Mouse (Mus musculus): ENCODE results near the gene Adgre5. TPM values are rescaled to one million over a fixed set of nuclear protein-coding genes. Genes with fewer than 3 reads are reported as not detected.

Gene Adgre5
- polyA plus RNA-seq, 1 experiment from 2014 or later, result 18.3 TPM

- no peak for ATAC-seq (ENCODE audit: low read depth)
- Histone ChIP-seq H3K27me3 (ENCODE audit: control insufficient read depth, insufficient read depth, low read depth, low read length) (peaks cover 8% of the 10 kb centered on the region), H3K9me3 (replicated peaks; ENCODE audit: control insufficient read depth, low read length) (no peaks in the 10 kb centered on the region), H3K9ac (ENCODE audit: low read depth, low read length) (no peak overlapping the region), H3K27ac (ENCODE audit: low read length) (no peak overlapping the region), H3K36me3 (ENCODE audit: control insufficient read depth, insufficient read depth) (no peaks in the 10 kb centered on the region), H3K4me1 (ENCODE audit: control insufficient read depth, low read depth, low read length) (peaks cover 33% of the 10 kb centered on the region), H3K4me3 (ENCODE audit: low read depth, low read length) (no peak overlapping the region), H3K4me2 (ENCODE audit: low read depth, low read length) (no peak overlapping the region)
- 47% methylated on average over 6 of the region's 6 CpGs for WGBS (ENCODE audit: insufficient replicate concordance)
Measured at GRCm38 (mm10) chr8:83742968-83743367, 1.8 kb upstream of the Adgre5 start.

GRCm38 (mm10) chr8:83741849-83742655, 926 bp upstream of the Adgre5 start:
- peak overlapping the region; percentile 71 for H3K4me2 ChIP-seq (ENCODE audit: low read depth, low read length)
- peak overlapping the region; percentile 72 for H3K27ac ChIP-seq (ENCODE audit: low read length)
- no peaks in the 10 kb centered on the region for H3K27me3 ChIP-seq (ENCODE audit: control insufficient read depth, insufficient read depth, low read depth, low read length)
- WGBS (ENCODE audit: insufficient replicate concordance), result 55% methylated on average over 19 of the region's 19 CpGs
- H3K4me3 ChIP-seq (ENCODE audit: low read depth, low read length), result peak overlapping the region; percentile 65; the same call in 1 of the 2 replicates
- peaks cover 29% of the 10 kb centered on the region for H3K4me1 ChIP-seq (ENCODE audit: control insufficient read depth, low read depth, low read length)
- no peaks in the 10 kb centered on the region for H3K9me3 ChIP-seq (replicated peaks; ENCODE audit: control insufficient read depth, low read length)
- 0 out of 2 replicates have a peak, but pooled peaks have one; percentile 14 for ATAC-seq (ENCODE audit: low read depth)
- H3K36me3 ChIP-seq (ENCODE audit: control insufficient read depth, insufficient read depth), result no peaks in the 10 kb centered on the region
- H3K9ac ChIP-seq (ENCODE audit: low read depth, low read length), result no peak overlapping the region

DNA sequence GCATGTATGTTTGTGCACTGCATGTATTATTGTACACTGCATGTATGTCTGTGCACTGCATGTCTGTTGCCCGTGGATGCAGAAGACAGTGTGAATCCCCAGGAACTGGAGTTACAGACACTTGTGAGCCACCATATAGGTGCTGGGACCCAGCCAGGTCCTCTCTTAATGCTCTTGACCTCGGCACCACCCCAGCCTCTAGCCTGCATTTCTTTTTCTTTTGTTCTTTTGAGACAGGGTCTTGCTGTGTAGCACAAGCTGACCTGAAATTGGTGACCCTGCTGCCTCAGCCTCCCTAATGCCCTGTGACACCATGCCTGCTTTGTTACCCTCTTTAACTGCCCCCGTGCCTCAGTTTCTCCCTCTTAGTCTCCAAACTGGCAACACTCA, 545 bp downstream of the Adgre5 start:
- no peak for ATAC-seq (ENCODE audit: low read depth)
- no peaks in the 10 kb centered on the region for H3K36me3 ChIP-seq (ENCODE audit: control insufficient read depth, insufficient read depth)
- peaks cover 29% of the 10 kb centered on the region for H3K4me1 ChIP-seq (ENCODE audit: control insufficient read depth, low read depth, low read length)
- H3K9ac ChIP-seq (ENCODE audit: low read depth, low read length), result peak overlapping the region; percentile 61
- H3K4me2 ChIP-seq (ENCODE audit: low read depth, low read length), result peak overlapping the region; percentile 71
- H3K9me3 ChIP-seq (replicated peaks; ENCODE audit: control insufficient read depth, low read length), result no peaks in the 10 kb centered on the region
- peak overlapping the region; percentile 72 for H3K27ac ChIP-seq (ENCODE audit: low read length)
- peak overlapping the region; percentile 65 for H3K4me3 ChIP-seq (ENCODE audit: low read depth, low read length)
- 10% methylated on average over 3 of the region's 3 CpGs for WGBS (ENCODE audit: insufficient replicate concordance)
- H3K27me3 ChIP-seq (ENCODE audit: control insufficient read depth, insufficient read depth, low read depth, low read length), result no peaks in the 10 kb centered on the region

- H3K36me3 ChIP-seq (ENCODE audit: control insufficient read depth, insufficient read depth), result no peaks in the 10 kb centered on the region
- H3K4me3 ChIP-seq (ENCODE audit: low read depth, low read length), result peak overlapping the region; percentile 65
- H3K27me3 ChIP-seq (ENCODE audit: control insufficient read depth, insufficient read depth, low read depth, low read length), result no peaks in the 10 kb centered on the region
- no peak for ATAC-seq (ENCODE audit: low read depth)
- WGBS (ENCODE audit: insufficient replicate concordance), result 14% methylated on average over 8 of the region's 8 CpGs
- H3K4me1 ChIP-seq (ENCODE audit: control insufficient read depth, low read depth, low read length), result peaks cover 29% of the 10 kb centered on the region
- peak overlapping the region; percentile 72 for H3K27ac ChIP-seq (ENCODE audit: low read length)
- peak overlapping the region; percentile 71 for H3K4me2 ChIP-seq (ENCODE audit: low read depth, low read length)
- H3K9me3 ChIP-seq (replicated peaks; ENCODE audit: control insufficient read depth, low read length), result no peaks in the 10 kb centered on the region
- H3K9ac ChIP-seq (ENCODE audit: low read depth, low read length), result no peak overlapping the region; the same call in 1 of the 2 replicates
Measured at GRCm38 (mm10) chr8:83739711-83740468, 1.2 kb downstream of the Adgre5 start.

DNA sequence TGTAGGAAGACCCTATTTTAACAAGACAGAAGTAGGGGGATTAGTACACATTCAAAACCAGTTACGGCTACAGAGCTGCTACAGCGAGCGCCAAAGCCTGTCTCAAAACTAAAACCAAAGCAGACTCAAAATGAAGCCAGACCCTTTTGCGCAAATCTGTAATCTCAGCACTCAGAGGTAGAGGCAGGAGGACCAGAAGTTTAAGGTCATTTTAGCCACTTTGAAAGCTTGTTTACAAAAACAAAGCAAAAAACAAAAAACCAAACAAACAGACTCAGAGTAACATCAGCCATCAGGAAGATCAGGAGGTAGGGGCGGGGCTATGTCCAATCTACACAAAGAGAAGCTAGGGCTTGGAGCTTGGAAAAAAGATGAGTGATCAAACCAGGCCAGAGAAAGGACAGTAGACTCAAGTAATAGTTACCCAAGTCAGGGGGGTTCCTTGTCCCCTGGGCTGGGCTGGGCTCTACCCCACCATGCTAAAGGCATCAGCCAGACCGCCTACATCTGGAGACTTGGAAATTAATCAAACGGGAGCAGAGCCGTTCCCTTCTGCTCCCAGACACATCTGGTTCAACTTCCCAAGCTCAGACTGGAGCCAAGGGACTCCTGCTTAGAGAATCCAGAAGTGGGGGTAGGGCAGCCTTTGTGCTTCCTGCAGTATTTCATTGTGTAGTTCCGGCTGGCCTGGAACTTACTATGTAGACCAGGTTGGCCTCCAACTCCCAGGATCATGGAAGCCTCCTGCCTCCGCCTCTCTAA, 2.0 kb downstream of the Adgre5 start:
- H3K9me3 ChIP-seq (replicated peaks; ENCODE audit: control insufficient read depth, low read length), result no peaks in the 10 kb centered on the region
- no peaks in the 10 kb centered on the region for H3K27me3 ChIP-seq (ENCODE audit: control insufficient read depth, insufficient read depth, low read depth, low read length)
- no peak overlapping the region for H3K9ac ChIP-seq (ENCODE audit: low read depth, low read length)
- no peaks in the 10 kb centered on the region for H3K36me3 ChIP-seq (ENCODE audit: control insufficient read depth, insufficient read depth)
- H3K4me2 ChIP-seq (ENCODE audit: low read depth, low read length), result peak overlapping the region; percentile 71
- 71% methylated on average over 10 of the region's 10 CpGs for WGBS (ENCODE audit: insufficient replicate concordance)
- peak overlapping the region; percentile 65 for H3K4me3 ChIP-seq (ENCODE audit: low read depth, low read length)
- ATAC-seq (ENCODE audit: low read depth), result no peak
- H3K27ac ChIP-seq (ENCODE audit: low read length), result peak overlapping the region; percentile 58
- peaks cover 29% of the 10 kb centered on the region for H3K4me1 ChIP-seq (ENCODE audit: control insufficient read depth, low read depth, low read length)

DNA sequence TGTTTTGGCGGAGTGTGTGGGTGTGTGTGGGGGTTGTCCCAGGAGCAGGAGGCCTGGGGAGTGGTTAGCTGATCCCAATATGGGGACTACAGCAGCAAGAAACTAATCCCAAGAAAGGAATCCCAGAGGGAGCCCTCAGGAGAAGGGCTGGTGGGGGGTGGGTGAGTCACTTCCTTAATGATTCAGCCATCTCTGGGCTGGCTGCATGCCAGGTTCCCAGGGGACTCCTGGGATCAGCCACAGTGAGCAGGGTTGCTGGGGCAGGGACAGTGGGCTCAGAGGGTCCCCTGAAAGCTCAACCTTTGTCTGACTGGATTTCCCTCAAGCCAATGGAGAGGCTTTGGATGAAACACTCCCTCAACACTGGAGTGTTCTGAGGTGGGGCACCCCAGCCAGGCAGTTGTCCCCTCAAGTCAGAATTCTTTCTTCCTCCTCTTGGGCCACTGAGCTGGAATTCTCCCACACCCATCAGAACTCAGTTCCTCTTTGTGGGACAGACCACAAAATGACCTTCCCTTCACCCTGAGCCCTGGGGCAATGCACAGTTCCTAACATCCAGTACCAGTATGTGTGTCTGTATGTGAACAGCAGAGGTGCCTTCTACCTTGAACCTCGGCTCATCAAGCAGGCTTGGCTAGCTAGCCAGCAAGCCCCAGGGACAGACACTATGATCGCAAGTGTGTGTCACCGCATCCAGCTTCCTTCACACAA, 3.1 kb downstream of the Adgre5 start:
- no peak for ATAC-seq (ENCODE audit: low read depth)
- H3K9ac ChIP-seq (ENCODE audit: low read depth, low read length), result no peak overlapping the region
- H3K4me3 ChIP-seq (ENCODE audit: low read depth, low read length), result 0 out of 2 replicates have a peak overlapping the region, but pooled peaks have one; percentile 3
- peak overlapping the region; percentile 11; the same call in 1 of the 2 replicates for H3K27ac ChIP-seq (ENCODE audit: low read length)
- H3K4me1 ChIP-seq (ENCODE audit: control insufficient read depth, low read depth, low read length), result peaks cover 29% of the 10 kb centered on the region
- no peaks in the 10 kb centered on the region for H3K9me3 ChIP-seq (replicated peaks; ENCODE audit: control insufficient read depth, low read length)
- WGBS (ENCODE audit: insufficient replicate concordance), result 33% methylated on average over 4 of the region's 4 CpGs
- no peaks in the 10 kb centered on the region for H3K27me3 ChIP-seq (ENCODE audit: control insufficient read depth, insufficient read depth, low read depth, low read length)
- H3K4me2 ChIP-seq (ENCODE audit: low read depth, low read length), result peak overlapping the region; percentile 38
- H3K36me3 ChIP-seq (ENCODE audit: control insufficient read depth, insufficient read depth), result no peaks in the 10 kb centered on the region

DNA sequence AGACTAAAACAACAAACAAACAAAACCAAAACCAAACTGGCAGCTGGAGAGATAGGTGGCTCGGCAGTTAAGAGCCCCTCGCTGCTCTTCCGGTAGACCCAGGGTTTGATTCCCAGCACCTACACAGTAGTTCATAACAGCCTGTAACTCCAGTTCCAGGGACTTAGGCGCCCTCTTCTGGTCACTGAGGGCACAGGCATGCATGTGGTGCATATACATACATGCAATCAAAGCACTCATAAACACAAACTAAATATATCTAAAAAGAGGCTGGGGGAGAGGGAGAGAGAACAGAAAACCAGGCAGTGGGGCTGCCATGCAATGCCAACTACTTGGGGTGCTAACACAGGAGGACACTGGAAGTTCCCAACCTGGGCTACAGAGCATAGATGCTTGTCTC, 3.8 kb downstream of the Adgre5 start:
- Histone ChIP-seq H3K4me1 (ENCODE audit: control insufficient read depth, low read depth, low read length) (peaks cover 27% of the 10 kb centered on the region), H3K27me3 (ENCODE audit: control insufficient read depth, insufficient read depth, low read depth, low read length) (no peaks in the 10 kb centered on the region), H3K36me3 (ENCODE audit: control insufficient read depth, insufficient read depth) (no peaks in the 10 kb centered on the region), H3K27ac (ENCODE audit: low read length) (no peak overlapping the region), H3K4me2 (ENCODE audit: low read depth, low read length) (no peak overlapping the region), H3K9ac (ENCODE audit: low read depth, low read length) (no peak overlapping the region), H3K4me3 (ENCODE audit: low read depth, low read length) (no peak overlapping the region), H3K9me3 (replicated peaks; ENCODE audit: control insufficient read depth, low read length) (no peaks in the 10 kb centered on the region)
- no peak for ATAC-seq (ENCODE audit: low read depth)
- 77% methylated on average over 4 of the region's 4 CpGs for WGBS (ENCODE audit: insufficient replicate concordance)

DNA sequence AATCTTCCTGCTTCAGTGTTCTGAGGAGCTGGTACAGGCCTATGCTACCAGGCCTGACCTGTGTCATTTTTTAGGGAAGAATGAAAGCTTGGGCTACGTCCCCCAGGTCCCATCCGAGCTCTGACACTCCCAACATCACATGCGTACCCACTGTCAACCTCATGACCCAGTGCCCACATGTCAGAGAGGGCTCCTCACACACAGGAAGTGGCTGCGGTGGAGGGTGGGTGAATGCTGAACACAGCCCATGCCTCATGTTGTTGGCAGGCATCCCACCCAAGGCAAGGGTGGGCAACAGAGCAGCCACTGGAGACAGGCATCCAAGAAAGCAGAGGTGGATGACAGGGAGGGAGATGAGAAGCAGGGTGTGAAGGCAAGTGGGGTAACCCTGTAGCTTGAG, 4.4 kb downstream of the Adgre5 start:
- no peak overlapping the region for H3K4me2 ChIP-seq (ENCODE audit: low read depth, low read length)

More for the DNA sequence above, 4.4 kb downstream of the Adgre5 start:
- H3K36me3 ChIP-seq (ENCODE audit: control insufficient read depth, insufficient read depth), result no peaks in the 10 kb centered on the region
- 68% methylated on average over 4 of the region's 4 CpGs for WGBS (ENCODE audit: insufficient replicate concordance)
- H3K9ac ChIP-seq (ENCODE audit: low read depth, low read length), result no peak overlapping the region
- ATAC-seq (ENCODE audit: low read depth), result no peak
- H3K4me1 ChIP-seq (ENCODE audit: control insufficient read depth, low read depth, low read length), result peaks cover 27% of the 10 kb centered on the region
- H3K27me3 ChIP-seq (ENCODE audit: control insufficient read depth, insufficient read depth, low read depth, low read length), result no peaks in the 10 kb centered on the region
- no peak overlapping the region for H3K4me3 ChIP-seq (ENCODE audit: low read depth, low read length)
- no peak overlapping the region for H3K27ac ChIP-seq (ENCODE audit: low read length)
- H3K9me3 ChIP-seq (replicated peaks; ENCODE audit: control insufficient read depth, low read length), result no peaks in the 10 kb centered on the region

All from liver, embryonic 16.5 days (tissue).